Mouse (Mus musculus) midbrain, embryonic 12.5 days (tissue): ENCODE measurements around the gene Gm42417. TPM values are rescaled to one million over a fixed set of nuclear protein-coding genes. Genes with fewer than 3 reads are reported as not detected.
A peak's percentile ranks its signal among the peaks of the same experiment; 100 is the strongest.

Experiments
- ATAC-seq: fragments of 200-750 bp; cut with Nextera tagmentation; 2 replicates; pipeline ENCODE4 v1.8.0; 2017; ENCODE audit warnings: low read depth, moderate TSS enrichment, moderate library complexity; ENCODE audit not compliant: low FRiP score
- H3K27ac ChIP-seq: fragments of 300-500 bp; sonication (generic); replicated peaks from 2 replicates; pipeline ENCODE4 v1.5.1; 2016; ENCODE audit warnings: mild to moderate bottlenecking
- H3K27me3 ChIP-seq: fragments of 300-500 bp; sonication (generic); 2 replicates; pipeline ENCODE4 v1.6.1; 2016; ENCODE audit warnings: mild to moderate bottlenecking
- H3K36me3 ChIP-seq: fragments of 300-500 bp; sonication (generic); 2 replicates; pipeline ENCODE4 v1.6.1; 2016
- H3K4me1 ChIP-seq: fragments of 300-500 bp; sonication (generic); 2 replicates; pipeline ENCODE4 v1.6.1; 2016
- H3K4me2 ChIP-seq: fragments of 300-500 bp; sonication (generic); replicated peaks from 2 replicates; pipeline ENCODE4 v1.6.1; 2016; ENCODE audit warnings: mild to moderate bottlenecking, moderate library complexity
- H3K4me3 ChIP-seq: fragments of 300-500 bp; sonication (generic); 2 replicates; pipeline ENCODE4 v1.5.1; 2016; ENCODE audit warnings: mild to moderate bottlenecking
- H3K9ac ChIP-seq: fragments of 300-500 bp; sonication (generic); replicated peaks from 2 replicates; pipeline ENCODE4 v1.6.1; 2016; ENCODE audit warnings: mild to moderate bottlenecking, moderate library complexity
- H3K9me3 ChIP-seq: fragments of 300-500 bp; sonication (generic); 2 replicates; pipeline ENCODE4 v1.6.1; 2016; ENCODE audit warnings: mild to moderate bottlenecking
- WGBS: fragments of 180-500 bp; shearing (Covaris S2); methylation state at CpG from one replicate; pipeline ENCODE4 v1.1.7; 2016; 5-methylcytosine and 5-hydroxymethylcytosine counted together
- polyA plus RNA-seq: library from polyadenylated mRNA; unstranded; fragments of >200 nt; fragmentation: Nextera tagmentation; extraction: Ambion mirVana; gene quantifications from 2 replicates; pipeline ENCODE4 v1.2.1, GENCODE M21; 2016

Gm42417 gene
- polyA plus RNA-seq, 1 experiment from 2014 or later, result not detected

- Histone ChIP-seq H3K27ac (no peak overlapping the region), H3K36me3 (no peaks in the 10 kb centered on the region), H3K4me1 (peaks cover 21% of the 10 kb centered on the region), H3K9ac (no peak overlapping the region), H3K4me3 (no peak overlapping the region), H3K9me3 (no peaks in the 10 kb centered on the region), H3K27me3 (peaks cover 8% of the 10 kb centered on the region), H3K4me2 (no peak overlapping the region)
- no peak for ATAC-seq
- 77% methylated on average over 4 of the region's 4 CpGs for WGBS
Measured at GRCm38 (mm10) chr1:36562388-36562787, 23.2 kb upstream of the Gm42417 start.

- peaks cover 8% of the 10 kb centered on the region for H3K27me3 ChIP-seq
- no peaks in the 10 kb centered on the region for H3K36me3 ChIP-seq
- H3K4me3 ChIP-seq, result no peak overlapping the region
- H3K9ac ChIP-seq, result no peak overlapping the region
- no peaks in the 10 kb centered on the region for H3K9me3 ChIP-seq
- H3K27ac ChIP-seq, result no peak overlapping the region
- 63% methylated on average over 6 of the region's 6 CpGs for WGBS
- no peak overlapping the region for H3K4me2 ChIP-seq
- peaks cover 16% of the 10 kb centered on the region for H3K4me1 ChIP-seq
- no peak for ATAC-seq
Measured at GRCm38 (mm10) chr1:36560903-36561302, 21.7 kb upstream of the Gm42417 start.

- H3K4me1 ChIP-seq, result peaks cover 26% of the 10 kb centered on the region
- peaks cover 8% of the 10 kb centered on the region for H3K27me3 ChIP-seq
- H3K9ac ChIP-seq, result no peak overlapping the region
- H3K27ac ChIP-seq, result no peak overlapping the region
- peaks cover 4% of the 10 kb centered on the region for H3K36me3 ChIP-seq
- no peak overlapping the region for H3K4me3 ChIP-seq
- no peak for ATAC-seq
- H3K4me2 ChIP-seq, result no peak overlapping the region
- H3K9me3 ChIP-seq, result no peaks in the 10 kb centered on the region
- WGBS, result 75% methylated on average over 5 of the region's 5 CpGs
Measured at GRCm38 (mm10) chr1:36559888-36560287, 20.7 kb upstream of the Gm42417 start.

GRCm38 (mm10) chr1:36559256-36559655 is 20.0 kb upstream of the Gm42417 start:
- Histone ChIP-seq H3K4me1 (peaks cover 32% of the 10 kb centered on the region), H3K4me3 (peak overlapping the region; percentile 94), H3K4me2 (peak overlapping the region; percentile 99), H3K9ac (peak overlapping the region; percentile 98; the same call in 1 of the 2 replicates), H3K27me3 (peaks cover 8% of the 10 kb centered on the region), H3K36me3 (peaks cover 10% of the 10 kb centered on the region), H3K9me3 (no peaks in the 10 kb centered on the region), H3K27ac (no peak overlapping the region)
- 2% methylated on average over 2 of the region's 4 CpGs for WGBS
- no peak for ATAC-seq

- Histone ChIP-seq H3K27ac (peak within 1 kb of the TSS; percentile 99), H3K4me2 (peak within 1 kb of the TSS; percentile 99), H3K4me1 (peaks cover 41% of the 10 kb centered on the region), H3K36me3 (peaks cover 20% of the 10 kb centered on the region), H3K9ac (peak within 1 kb of the TSS; percentile 98), H3K27me3 (peaks cover 8% of the 10 kb centered on the region), H3K4me3 (peak within 1 kb of the TSS; percentile 94), H3K9me3 (no peaks in the 10 kb centered on the region)
- under 1% methylated on average over 57 of the region's 69 CpGs for WGBS
- ATAC-seq, result peak; percentile 74
Measured at GRCm38 (mm10) chr1:36558031-36558993, 19.1 kb upstream of the Gm42417 start, which contains the start of gene Sema4c. Gene Sema4c (minus strand): TSS chr1:36558349.

GRCm38 (mm10) chr1:36557457-36558011 is 18.3 kb upstream of the Gm42417 start:
- Histone ChIP-seq H3K4me3 (peak overlapping the region; percentile 94), H3K36me3 (peaks cover 28% of the 10 kb centered on the region), H3K27me3 (peaks cover 8% of the 10 kb centered on the region), H3K27ac (peak overlapping the region; percentile 99), H3K4me2 (peak overlapping the region; percentile 99), H3K4me1 (peaks cover 41% of the 10 kb centered on the region), H3K9me3 (no peaks in the 10 kb centered on the region), H3K9ac (peak overlapping the region; percentile 98)
- ATAC-seq, result peak; percentile 66
- WGBS, result under 1% methylated on average over 48 of the region's 48 CpGs

- H3K4me3 ChIP-seq, result peak overlapping the region; percentile 94
- ATAC-seq, result peak; percentile 70
- under 1% methylated on average over 52 of the region's 52 CpGs for WGBS
- H3K27ac ChIP-seq, result peak overlapping the region; percentile 99
- H3K27me3 ChIP-seq, result peaks cover 8% of the 10 kb centered on the region
- peak overlapping the region; percentile 99 for H3K4me2 ChIP-seq
- no peaks in the 10 kb centered on the region for H3K9me3 ChIP-seq
- peaks cover 35% of the 10 kb centered on the region for H3K36me3 ChIP-seq
- H3K9ac ChIP-seq, result peak overlapping the region; percentile 98
- peaks cover 41% of the 10 kb centered on the region for H3K4me1 ChIP-seq
Measured at GRCm38 (mm10) chr1:36556553-36557456, 17.6 kb upstream of the Gm42417 start.

- H3K4me1 ChIP-seq, result peaks cover 41% of the 10 kb centered on the region
- H3K4me3 ChIP-seq, result peak overlapping the region; percentile 94
- peaks cover 44% of the 10 kb centered on the region for H3K36me3 ChIP-seq
- H3K9ac ChIP-seq, result peak overlapping the region; percentile 98
- H3K27ac ChIP-seq, result peak overlapping the region; percentile 99
- H3K4me2 ChIP-seq, result peak overlapping the region; percentile 99
- 5% methylated on average over 8 of the region's 8 CpGs for WGBS
- H3K9me3 ChIP-seq, result no peaks in the 10 kb centered on the region
- peaks cover 6% of the 10 kb centered on the region for H3K27me3 ChIP-seq
- ATAC-seq, result no peak
Measured at GRCm38 (mm10) chr1:36555798-36556395, 16.7 kb upstream of the Gm42417 start.

GRCm38 (mm10) chr1:36554633-36555399 is 15.6 kb upstream of the Gm42417 start:
- peaks cover 2% of the 10 kb centered on the region for H3K27me3 ChIP-seq
- H3K4me2 ChIP-seq, result peak overlapping the region; percentile 99
- ATAC-seq, result no peak
- H3K4me3 ChIP-seq, result peak overlapping the region; percentile 94
- H3K27ac ChIP-seq, result no peak overlapping the region
- 80% methylated on average over 21 of the region's 21 CpGs for WGBS
- H3K4me1 ChIP-seq, result peaks cover 41% of the 10 kb centered on the region
- H3K9ac ChIP-seq, result peak overlapping the region; percentile 98
- peaks cover 55% of the 10 kb centered on the region for H3K36me3 ChIP-seq
- no peaks in the 10 kb centered on the region for H3K9me3 ChIP-seq

- no peak for ATAC-seq
- Histone ChIP-seq H3K27ac (no peak overlapping the region), H3K9ac (no peak overlapping the region), H3K4me1 (peaks cover 48% of the 10 kb centered on the region), H3K4me3 (no peak overlapping the region), H3K9me3 (no peaks in the 10 kb centered on the region), H3K4me2 (no peak overlapping the region), H3K36me3 (peaks cover 68% of the 10 kb centered on the region), H3K27me3 (no peaks in the 10 kb centered on the region)
- WGBS, result 90% methylated on average over 16 of the region's 16 CpGs
Measured at GRCm38 (mm10) chr1:36552506-36552905, 13.3 kb upstream of the Gm42417 start.
